Mouse (Mus musculus): ENCODE data around the gene Dbnl. TPM values are rescaled to one million over a fixed set of nuclear protein-coding genes. Genes with fewer than 3 reads are reported as not detected.
A peak's percentile ranks its signal among the peaks of the same experiment; 100 is the strongest.
"Not testable (repeated sequence)": the region's sequence is repeated elsewhere in the genome, so short reads cannot be mapped to it uniquely, and the experiment has no call there.

Gene Dbnl
- polyA plus RNA-seq, 1 experiment from 2014 or later, result 64.4 TPM

GRCm38 (mm10) chr11:5809487-5809886, 21.2 kb downstream of the Dbnl start:
- not testable (repeated sequence) for H3K9me3 ChIP-seq (replicated peaks); H3K4me3 ChIP-seq; ATAC-seq (replicated peaks; ENCODE audit: insufficient number of reproducible peaks, insufficient read depth, low FRiP score, low read depth); H3K9ac ChIP-seq; H3K4me1 ChIP-seq (replicated peaks); H3K4me2 ChIP-seq; H3K27ac ChIP-seq; H3K27me3 ChIP-seq; H3K36me3 ChIP-seq
- 81% methylated on average over 4 of the region's 4 CpGs for WGBS

DNA sequence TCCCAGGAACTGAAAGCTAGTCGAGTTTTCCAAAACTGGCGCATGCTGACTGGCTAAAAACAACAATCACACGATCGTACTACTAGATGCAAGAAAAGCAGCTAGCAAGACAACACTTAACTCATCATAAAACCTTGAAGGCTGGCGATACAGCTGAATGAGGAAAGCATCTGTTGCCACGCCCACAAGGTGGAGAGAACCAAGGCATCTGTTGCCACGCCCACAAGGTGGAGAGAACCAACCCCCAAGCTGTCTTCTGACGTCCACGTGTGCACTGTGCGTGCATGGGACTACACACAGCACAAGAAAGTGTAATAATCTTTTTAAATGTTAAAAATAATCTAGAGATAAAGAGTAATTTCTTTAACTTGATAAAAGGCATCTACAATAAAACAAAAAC, 25.1 kb downstream of the Dbnl start:
- no peaks in the 10 kb centered on the region for H3K4me1 ChIP-seq (replicated peaks)
- H3K36me3 ChIP-seq, result no peaks in the 10 kb centered on the region
- H3K27me3 ChIP-seq, result no peaks in the 10 kb centered on the region
- no peak for ATAC-seq (replicated peaks; ENCODE audit: insufficient number of reproducible peaks, insufficient read depth, low FRiP score, low read depth)
- H3K9me3 ChIP-seq (replicated peaks), result no peaks in the 10 kb centered on the region
- WGBS, result 76% methylated on average over 10 of the region's 10 CpGs
- H3K9ac ChIP-seq, result no peak overlapping the region
- no peak overlapping the region for H3K4me3 ChIP-seq
- H3K27ac ChIP-seq, result no peak overlapping the region
- no peak overlapping the region for H3K4me2 ChIP-seq

- H3K4me3 ChIP-seq, result no peak overlapping the region
- no peaks in the 10 kb centered on the region for H3K9me3 ChIP-seq (replicated peaks)
- WGBS, result 70% methylated on average over 2 of the region's 2 CpGs
- no peaks in the 10 kb centered on the region for H3K36me3 ChIP-seq
- H3K27me3 ChIP-seq, result no peaks in the 10 kb centered on the region
- H3K27ac ChIP-seq, result no peak overlapping the region
- no peak overlapping the region for H3K4me2 ChIP-seq
- no peak for ATAC-seq (replicated peaks; ENCODE audit: insufficient number of reproducible peaks, insufficient read depth, low FRiP score, low read depth)
- no peaks in the 10 kb centered on the region for H3K4me1 ChIP-seq (replicated peaks)
- no peak overlapping the region for H3K9ac ChIP-seq
Measured at GRCm38 (mm10) chr11:5819223-5819622, 30.9 kb downstream of the Dbnl start.

DNA sequence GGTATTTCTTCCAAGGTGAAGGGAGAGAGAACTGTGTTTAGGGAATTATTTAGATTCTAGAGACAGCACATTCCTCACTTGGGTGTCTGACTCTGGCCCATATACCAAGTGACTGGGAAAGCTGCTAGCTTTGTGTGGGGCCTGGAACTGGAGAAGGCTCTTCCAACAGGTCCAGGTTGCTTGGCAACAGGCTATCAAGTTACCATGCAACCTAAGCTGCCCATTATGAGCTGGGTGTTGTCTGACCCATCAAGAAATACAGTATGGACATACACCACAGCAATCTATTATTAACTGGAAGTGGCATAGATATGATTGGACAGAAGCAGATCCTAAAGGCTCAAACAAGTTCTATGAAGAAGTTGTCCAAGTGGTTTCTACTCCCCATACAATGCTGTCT, 37.1 kb downstream of the Dbnl start:
- no peak overlapping the region for H3K27ac ChIP-seq
- peaks cover 4% of the 10 kb centered on the region; the same call in 1 of the 2 replicates for H3K36me3 ChIP-seq
- H3K27me3 ChIP-seq, result no peaks in the 10 kb centered on the region
- no peak for ATAC-seq (replicated peaks; ENCODE audit: insufficient number of reproducible peaks, insufficient read depth, low FRiP score, low read depth)
- no peak overlapping the region for H3K4me3 ChIP-seq
- H3K9me3 ChIP-seq (replicated peaks), result no peaks in the 10 kb centered on the region
- peaks cover 8% of the 10 kb centered on the region for H3K4me1 ChIP-seq (replicated peaks)
- H3K9ac ChIP-seq, result no peak overlapping the region
- no peak overlapping the region for H3K4me2 ChIP-seq

- H3K4me1 ChIP-seq (replicated peaks), result peaks cover 16% of the 10 kb centered on the region
- H3K36me3 ChIP-seq, result peaks cover 11% of the 10 kb centered on the region; the same call in 1 of the 2 replicates
- no peak overlapping the region for H3K4me3 ChIP-seq
- ATAC-seq (replicated peaks; ENCODE audit: insufficient number of reproducible peaks, insufficient read depth, low FRiP score, low read depth), result no peak
- H3K4me2 ChIP-seq, result no peak overlapping the region
- no peaks in the 10 kb centered on the region for H3K27me3 ChIP-seq
- H3K9me3 ChIP-seq (replicated peaks), result no peaks in the 10 kb centered on the region
- no peak overlapping the region for H3K9ac ChIP-seq
- WGBS, result 81% methylated on average over 5 of the region's 5 CpGs
- 0 out of 2 replicates have a peak overlapping the region, but pooled peaks have one; percentile 44 for H3K27ac ChIP-seq
Measured at GRCm38 (mm10) chr11:5827931-5828330, 39.6 kb downstream of the Dbnl start.

DNA sequence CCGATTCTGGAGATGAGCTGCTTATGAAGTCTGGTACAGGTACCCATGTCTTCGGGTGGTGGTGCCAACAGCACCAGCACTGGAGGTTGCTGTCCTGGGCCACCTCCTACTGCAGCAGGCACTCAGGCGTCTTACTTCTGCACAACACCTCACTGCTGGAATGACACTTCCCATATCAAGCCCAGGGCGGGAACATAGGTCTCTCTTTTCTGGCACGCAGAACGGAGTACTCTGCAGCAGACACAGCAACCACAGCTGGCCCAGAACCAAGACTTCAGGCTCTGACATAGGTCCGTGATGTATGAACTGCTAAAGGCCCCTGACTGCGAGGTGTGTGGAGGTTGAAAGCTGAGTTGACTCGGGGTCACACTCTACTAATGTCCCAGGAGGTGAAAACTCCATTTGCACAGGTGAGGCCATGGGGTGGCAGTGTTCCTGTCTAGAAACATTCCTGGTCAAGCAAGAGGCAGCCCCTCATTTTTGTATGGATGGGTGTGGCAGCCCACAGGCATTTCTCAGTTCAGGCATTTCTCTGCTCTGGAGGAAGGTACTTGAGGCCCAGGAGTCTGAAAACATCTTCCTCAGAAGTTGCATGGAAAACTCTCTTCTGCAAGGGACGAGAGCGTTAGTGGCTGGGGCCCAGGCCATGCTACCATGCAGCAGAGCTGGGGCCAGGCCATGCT, 40.4 kb downstream of the Dbnl start:
- no peak overlapping the region for H3K9ac ChIP-seq
- H3K9me3 ChIP-seq (replicated peaks), result no peaks in the 10 kb centered on the region
- WGBS, result 67% methylated on average over 11 of the region's 11 CpGs
- H3K36me3 ChIP-seq, result peaks cover 15% of the 10 kb centered on the region; the same call in 1 of the 2 replicates
- H3K4me1 ChIP-seq (replicated peaks), result peaks cover 16% of the 10 kb centered on the region
- H3K27ac ChIP-seq, result peak overlapping the region; percentile 44; the same call in 1 of the 2 replicates
- no peak overlapping the region for H3K4me2 ChIP-seq
- H3K4me3 ChIP-seq, result no peak overlapping the region
- no peak for ATAC-seq (replicated peaks; ENCODE audit: insufficient number of reproducible peaks, insufficient read depth, low FRiP score, low read depth)
- no peaks in the 10 kb centered on the region for H3K27me3 ChIP-seq

DNA sequence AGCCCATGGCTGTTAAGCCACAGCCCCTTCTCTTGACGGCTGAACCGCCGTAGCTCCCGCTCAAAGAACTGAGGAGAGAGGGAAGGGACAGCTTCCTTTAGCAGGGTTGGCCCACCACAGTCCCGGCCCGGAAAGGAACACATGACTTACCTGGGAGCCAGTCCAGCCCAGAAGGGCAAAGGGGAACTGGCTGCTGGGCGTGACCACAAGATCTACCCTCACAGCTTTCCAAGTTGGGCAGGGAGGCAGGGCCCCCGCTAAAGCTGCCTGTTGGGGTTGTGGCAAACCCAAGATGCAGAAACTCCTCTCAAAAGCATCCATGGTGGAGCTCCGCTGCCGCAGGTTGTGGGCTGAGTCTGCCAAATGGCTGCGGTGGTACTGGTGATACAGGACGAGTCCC, 41.0 kb downstream of the Dbnl start:
- H3K4me1 ChIP-seq (replicated peaks), result peaks cover 16% of the 10 kb centered on the region
- no peaks in the 10 kb centered on the region for H3K27me3 ChIP-seq
- no peaks in the 10 kb centered on the region for H3K9me3 ChIP-seq (replicated peaks)
- no peak overlapping the region for H3K4me3 ChIP-seq
- WGBS, result 86% methylated on average over 12 of the region's 12 CpGs
- H3K36me3 ChIP-seq, result peaks cover 22% of the 10 kb centered on the region; the same call in 1 of the 2 replicates
- H3K4me2 ChIP-seq, result no peak overlapping the region
- no peak for ATAC-seq (replicated peaks; ENCODE audit: insufficient number of reproducible peaks, insufficient read depth, low FRiP score, low read depth)
- no peak overlapping the region for H3K9ac ChIP-seq
- 0 out of 2 replicates have a peak overlapping the region, but pooled peaks have one; percentile 2 for H3K27ac ChIP-seq

DNA sequence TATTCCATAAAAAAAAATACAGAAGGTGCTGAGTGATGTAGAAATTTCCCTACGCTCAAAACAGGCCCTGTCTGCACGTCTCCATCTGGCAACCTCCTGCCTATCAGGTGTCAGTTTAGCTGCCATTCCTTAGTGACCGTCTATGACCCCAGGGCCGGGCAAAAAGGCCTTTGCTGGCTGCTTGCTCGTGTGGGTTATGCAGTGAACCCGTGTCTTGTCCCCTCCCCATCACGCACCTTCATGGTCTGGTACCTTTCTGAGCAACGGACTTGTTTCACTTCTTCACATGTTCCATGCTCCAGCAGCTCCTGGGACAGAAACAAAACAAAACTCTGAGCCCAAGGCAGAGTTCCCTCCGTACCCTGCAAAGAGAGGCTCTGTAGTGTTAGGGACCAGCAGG, 46.2 kb downstream of the Dbnl start:
- 75% methylated on average over 9 of the region's 9 CpGs for WGBS
- H3K27me3 ChIP-seq, result no peaks in the 10 kb centered on the region
- no peak overlapping the region for H3K4me3 ChIP-seq
- peaks cover 18% of the 10 kb centered on the region; the same call in 1 of the 2 replicates for H3K36me3 ChIP-seq
- no peaks in the 10 kb centered on the region for H3K9me3 ChIP-seq (replicated peaks)
- ATAC-seq (replicated peaks; ENCODE audit: insufficient number of reproducible peaks, insufficient read depth, low FRiP score, low read depth), result no peak
- H3K9ac ChIP-seq, result no peak overlapping the region
- H3K4me1 ChIP-seq (replicated peaks), result peaks cover 16% of the 10 kb centered on the region
- H3K27ac ChIP-seq, result no peak overlapping the region
- no peak overlapping the region for H3K4me2 ChIP-seq

DNA sequence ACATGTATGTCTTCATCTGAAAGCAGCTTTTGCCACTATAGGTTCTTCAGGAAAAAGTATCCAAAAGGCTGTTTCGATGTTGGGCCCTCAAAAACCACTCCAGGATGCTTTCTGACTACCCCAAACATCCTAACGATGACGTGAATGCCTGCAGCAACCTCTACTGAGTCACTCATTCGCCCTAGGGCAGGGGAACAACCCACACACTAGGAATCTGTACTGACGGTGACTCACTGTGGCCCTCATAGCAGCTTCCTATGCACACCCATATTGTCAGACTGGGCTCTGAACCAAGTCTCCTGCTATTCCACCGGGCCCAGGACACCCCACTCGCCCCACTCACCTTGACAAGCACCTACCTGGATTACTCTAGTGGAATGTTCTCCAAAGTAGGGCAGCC, 46.8 kb downstream of the Dbnl start:
- no peak for ATAC-seq (replicated peaks; ENCODE audit: insufficient number of reproducible peaks, insufficient read depth, low FRiP score, low read depth)
- H3K36me3 ChIP-seq, result peaks cover 18% of the 10 kb centered on the region; the same call in 1 of the 2 replicates

GRCm38 (mm10) chr11:5836126-5836525, 47.8 kb downstream of the Dbnl start:
- Histone ChIP-seq H3K4me1 (replicated peaks) (peaks cover 12% of the 10 kb centered on the region), H3K27ac (no peak overlapping the region), H3K4me2 (no peak overlapping the region), H3K27me3 (no peaks in the 10 kb centered on the region), H3K9ac (peak overlapping the region; percentile 6; the same call in 1 of the 2 replicates), H3K36me3 (peaks cover 18% of the 10 kb centered on the region; the same call in 1 of the 2 replicates), H3K9me3 (replicated peaks) (no peaks in the 10 kb centered on the region), H3K4me3 (no peak overlapping the region)
- no peak for ATAC-seq (replicated peaks; ENCODE audit: insufficient number of reproducible peaks, insufficient read depth, low FRiP score, low read depth)
- 46% methylated on average over 1 of the region's 1 CpGs for whole genome bisulfite sequencing

More for the DNA sequence above, 46.8 kb downstream of the Dbnl start:
- Histone ChIP-seq H3K4me3 (no peak overlapping the region), H3K4me2 (no peak overlapping the region), H3K4me1 (replicated peaks) (peaks cover 16% of the 10 kb centered on the region), H3K9me3 (replicated peaks) (no peaks in the 10 kb centered on the region), H3K9ac (no peak overlapping the region), H3K27me3 (no peaks in the 10 kb centered on the region), H3K27ac (no peak overlapping the region)
- WGBS, result 84% methylated on average over 7 of the region's 7 CpGs

GRCm38 (mm10) chr11:5837251-5838246, 49.3 kb downstream of the Dbnl start, which contains the start of gene Polm:
Polm (minus strand) TSS chr11:5838016.
- Histone ChIP-seq H3K9ac (peak within 1 kb of the TSS; percentile 76), H3K36me3 (peaks cover 11% of the 10 kb centered on the region; the same call in 1 of the 2 replicates), H3K4me3 (peak within 1 kb of the TSS; percentile 76), H3K27me3 (no peaks in the 10 kb centered on the region), H3K4me1 (replicated peaks) (peaks cover 9% of the 10 kb centered on the region), H3K27ac (peak within 1 kb of the TSS; percentile 84), H3K4me2 (peak within 1 kb of the TSS; percentile 95), H3K9me3 (replicated peaks) (no peaks in the 10 kb centered on the region)
- ATAC-seq (replicated peaks; ENCODE audit: insufficient number of reproducible peaks, insufficient read depth, low FRiP score, low read depth), result peak; percentile 95
- under 1% methylated on average over 63 of the region's 63 CpGs for WGBS

All from heart, embryonic 15.5 days (tissue).